Comparison of ENCODE assay signal across 15 mouse cellular contexts in genomic region chr14:27784826-27785225, GRCm38 (mm10).
"Had no signal": no experiment of that assay in that cellular context is flagged by ENCODE, and none has a peak within 500 bp of the region (broad histone marks: within the 10 kb centered on the region; RNA-seq: fewer than 3 reads in every experiment).

No protein-coding gene starts in this region.

- H3K4me1 ChIP-seq: lung, embryonic 15.5 days; midbrain, embryonic 13.5 days; midbrain, embryonic 15.5 days; neural tube, embryonic 12.5 days; stomach, embryonic 15.5 days had no signal

- H3K27me3 ChIP-seq: lung, embryonic 15.5 days; megakaryocyte, embryonic 14.5 days; midbrain, embryonic 13.5 days; midbrain, embryonic 15.5 days; neural tube, embryonic 12.5 days; stomach, embryonic 15.5 days had no signal

- H3K4me3 ChIP-seq: lung, embryonic 15.5 days; megakaryocyte, embryonic 14.5 days; midbrain, embryonic 13.5 days; midbrain, embryonic 15.5 days; neural tube, embryonic 12.5 days; stomach, embryonic 15.5 days had no signal

- H3K27ac ChIP-seq: lung, embryonic 15.5 days; macrophage; midbrain, embryonic 13.5 days; midbrain, embryonic 15.5 days; neural tube, embryonic 12.5 days; stomach, embryonic 15.5 days; stomach, postnatal 0 days had no signal

- DNase-seq: lung, adult 18-20 months; lung, postnatal 14 days; lung, postnatal 36 days; right cerebral cortex, postnatal 14 days; thymus, adult 2 months; thymus, postnatal 25 days; thymus, postnatal 4 days had no signal
